Mouse (Mus musculus): ENCODE measurements around the gene Cpm. TPM values are rescaled to one million over a fixed set of nuclear protein-coding genes. Genes with fewer than 3 reads are reported as not detected.
A peak's percentile ranks its signal among the peaks of the same experiment; 100 is the strongest.

The Cpm gene
- polyA plus RNA-seq, 1 experiment from 2014 or later, result 47.7 TPM

GRCm38 (mm10) chr10:117643302-117643701 is 14.0 kb downstream of the Cpm start:
- Histone ChIP-seq H3K9ac (ENCODE audit: low read depth, low read length) (peak overlapping the region; percentile 13; the same call in 1 of the 2 replicates), H3K27ac (ENCODE audit: low read length) (peak overlapping the region; percentile 10; the same call in 1 of the 2 replicates), H3K27me3 (replicated peaks; ENCODE audit: control insufficient read depth, insufficient read depth, low read length) (no peaks in the 10 kb centered on the region), H3K4me3 (ENCODE audit: low read length) (no peak overlapping the region), H3K9me3 (ENCODE audit: control insufficient read depth, low read length) (no peaks in the 10 kb centered on the region), H3K4me2 (ENCODE audit: low read depth, low read length) (no peak overlapping the region), H3K36me3 (ENCODE audit: control insufficient read depth, insufficient read depth, low read length) (no peaks in the 10 kb centered on the region), H3K4me1 (ENCODE audit: control insufficient read depth, insufficient read depth, low read length) (peaks cover 14% of the 10 kb centered on the region)
- ATAC-seq, result no peak
- WGBS, result 70% methylated on average over 6 of the region's 6 CpGs

GRCm38 (mm10) chr10:117643711-117644428 is 14.6 kb downstream of the Cpm start:
- no peaks in the 10 kb centered on the region for H3K9me3 ChIP-seq (ENCODE audit: control insufficient read depth, low read length)
- 72% methylated on average over 12 of the region's 12 CpGs for WGBS
- H3K27me3 ChIP-seq (replicated peaks; ENCODE audit: control insufficient read depth, insufficient read depth, low read length), result no peaks in the 10 kb centered on the region
- no peak overlapping the region for H3K4me3 ChIP-seq (ENCODE audit: low read length)
- no peak overlapping the region for H3K9ac ChIP-seq (ENCODE audit: low read depth, low read length)
- H3K4me2 ChIP-seq (ENCODE audit: low read depth, low read length), result no peak overlapping the region
- peak overlapping the region; percentile 65 for H3K27ac ChIP-seq (ENCODE audit: low read length)
- no peaks in the 10 kb centered on the region for H3K36me3 ChIP-seq (ENCODE audit: control insufficient read depth, insufficient read depth, low read length)
- peak; percentile 3; the same call in 1 of the 2 replicates for ATAC-seq
- peaks cover 14% of the 10 kb centered on the region for H3K4me1 ChIP-seq (ENCODE audit: control insufficient read depth, insufficient read depth, low read length)

GRCm38 (mm10) chr10:117644429-117644748 is 15.1 kb downstream of the Cpm start:
- Histone ChIP-seq H3K36me3 (ENCODE audit: control insufficient read depth, insufficient read depth, low read length) (no peaks in the 10 kb centered on the region), H3K4me3 (ENCODE audit: low read length) (no peak overlapping the region), H3K27ac (ENCODE audit: low read length) (peak overlapping the region; percentile 65), H3K27me3 (replicated peaks; ENCODE audit: control insufficient read depth, insufficient read depth, low read length) (no peaks in the 10 kb centered on the region), H3K4me1 (ENCODE audit: control insufficient read depth, insufficient read depth, low read length) (peaks cover 14% of the 10 kb centered on the region), H3K4me2 (ENCODE audit: low read depth, low read length) (no peak overlapping the region), H3K9me3 (ENCODE audit: control insufficient read depth, low read length) (no peaks in the 10 kb centered on the region), H3K9ac (ENCODE audit: low read depth, low read length) (no peak overlapping the region)
- peak; percentile 72 for ATAC-seq
- 50% methylated on average over 8 of the region's 8 CpGs for WGBS

DNA sequence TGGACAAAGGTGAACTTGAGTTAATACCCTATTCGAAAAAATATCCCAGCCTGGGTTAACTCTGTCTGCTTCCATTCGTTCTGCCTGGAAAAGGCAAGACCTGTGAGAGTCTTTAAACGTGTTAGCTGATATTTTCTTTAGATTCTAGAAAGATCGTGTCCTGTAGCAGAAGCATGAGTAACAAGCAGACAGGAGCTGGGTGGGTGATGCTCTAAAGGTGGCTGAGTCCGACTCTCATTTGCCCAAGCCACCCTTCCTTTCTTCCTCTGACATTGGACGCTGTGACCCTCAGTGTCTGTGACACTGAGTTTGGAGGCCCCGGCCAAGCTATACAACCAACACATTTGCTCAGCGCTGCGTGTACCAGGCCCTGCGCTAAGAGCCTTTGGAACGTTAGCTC is 15.5 kb downstream of the Cpm start:
- WGBS, result 75% methylated on average over 11 of the region's 11 CpGs
- H3K9ac ChIP-seq (ENCODE audit: low read depth, low read length), result no peak overlapping the region
- H3K9me3 ChIP-seq (ENCODE audit: control insufficient read depth, low read length), result no peaks in the 10 kb centered on the region
- no peak overlapping the region for H3K4me2 ChIP-seq (ENCODE audit: low read depth, low read length)
- no peaks in the 10 kb centered on the region for H3K27me3 ChIP-seq (replicated peaks; ENCODE audit: control insufficient read depth, insufficient read depth, low read length)
- peak overlapping the region; percentile 65 for H3K27ac ChIP-seq (ENCODE audit: low read length)
- H3K36me3 ChIP-seq (ENCODE audit: control insufficient read depth, insufficient read depth, low read length), result no peaks in the 10 kb centered on the region
- H3K4me3 ChIP-seq (ENCODE audit: low read length), result no peak overlapping the region
- peaks cover 11% of the 10 kb centered on the region for H3K4me1 ChIP-seq (ENCODE audit: control insufficient read depth, insufficient read depth, low read length)
- ATAC-seq, result no peak

DNA sequence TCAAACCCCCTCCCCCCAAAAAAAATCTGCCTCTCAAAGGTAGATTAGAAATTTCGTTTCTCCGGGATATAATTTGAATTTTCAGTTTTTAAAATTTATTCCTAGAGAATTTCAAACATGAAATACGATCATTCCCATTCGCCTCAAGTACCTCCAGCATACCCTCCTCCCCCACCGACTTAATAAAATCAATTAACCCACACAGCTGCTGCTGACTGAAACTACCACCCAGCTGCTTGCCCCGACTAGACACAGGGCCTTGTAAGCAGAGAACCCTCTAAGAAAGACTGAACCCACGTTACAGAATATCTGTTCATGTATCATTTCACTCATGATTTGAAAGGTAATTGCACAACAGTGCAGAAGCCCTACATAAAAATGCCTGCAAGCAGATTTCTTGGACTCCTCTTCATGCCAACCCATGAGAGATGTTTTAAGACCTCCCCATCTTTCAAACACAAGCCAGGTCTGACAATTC is 16.2 kb downstream of the Cpm start:
- 73% methylated on average over 7 of the region's 7 CpGs for WGBS
- H3K27me3 ChIP-seq (replicated peaks; ENCODE audit: control insufficient read depth, insufficient read depth, low read length), result no peaks in the 10 kb centered on the region
- no peak overlapping the region for H3K4me3 ChIP-seq (ENCODE audit: low read length)
- H3K9me3 ChIP-seq (ENCODE audit: control insufficient read depth, low read length), result no peaks in the 10 kb centered on the region
- no peak for ATAC-seq
- no peak overlapping the region for H3K9ac ChIP-seq (ENCODE audit: low read depth, low read length)
- no peak overlapping the region for H3K27ac ChIP-seq (ENCODE audit: low read length)
- H3K4me2 ChIP-seq (ENCODE audit: low read depth, low read length), result no peak overlapping the region
- peaks cover 8% of the 10 kb centered on the region for H3K4me1 ChIP-seq (ENCODE audit: control insufficient read depth, insufficient read depth, low read length)
- no peaks in the 10 kb centered on the region for H3K36me3 ChIP-seq (ENCODE audit: control insufficient read depth, insufficient read depth, low read length)

GRCm38 (mm10) chr10:117646482-117647157 is 17.3 kb downstream of the Cpm start:
- H3K27ac ChIP-seq (ENCODE audit: low read length), result no peak overlapping the region
- no peaks in the 10 kb centered on the region for H3K36me3 ChIP-seq (ENCODE audit: control insufficient read depth, insufficient read depth, low read length)
- ATAC-seq, result no peak
- no peaks in the 10 kb centered on the region for H3K27me3 ChIP-seq (replicated peaks; ENCODE audit: control insufficient read depth, insufficient read depth, low read length)
- no peak overlapping the region for H3K9ac ChIP-seq (ENCODE audit: low read depth, low read length)
- peaks cover 8% of the 10 kb centered on the region for H3K4me1 ChIP-seq (ENCODE audit: control insufficient read depth, insufficient read depth, low read length)
- WGBS, result 87% methylated on average over 5 of the region's 5 CpGs
- H3K4me3 ChIP-seq (ENCODE audit: low read length), result no peak overlapping the region
- H3K9me3 ChIP-seq (ENCODE audit: control insufficient read depth, low read length), result no peaks in the 10 kb centered on the region
- H3K4me2 ChIP-seq (ENCODE audit: low read depth, low read length), result no peak overlapping the region

GRCm38 (mm10) chr10:117647158-117647505 is 17.8 kb downstream of the Cpm start:
- Histone ChIP-seq H3K27ac (ENCODE audit: low read length) (no peak overlapping the region), H3K4me2 (ENCODE audit: low read depth, low read length) (no peak overlapping the region), H3K4me1 (ENCODE audit: control insufficient read depth, insufficient read depth, low read length) (peaks cover 8% of the 10 kb centered on the region), H3K4me3 (ENCODE audit: low read length) (no peak overlapping the region), H3K9me3 (ENCODE audit: control insufficient read depth, low read length) (no peaks in the 10 kb centered on the region), H3K27me3 (replicated peaks; ENCODE audit: control insufficient read depth, insufficient read depth, low read length) (no peaks in the 10 kb centered on the region), H3K9ac (ENCODE audit: low read depth, low read length) (no peak overlapping the region), H3K36me3 (ENCODE audit: control insufficient read depth, insufficient read depth, low read length) (no peaks in the 10 kb centered on the region)
- no peak for ATAC-seq
- WGBS, result 86% methylated on average over 13 of the region's 13 CpGs

DNA sequence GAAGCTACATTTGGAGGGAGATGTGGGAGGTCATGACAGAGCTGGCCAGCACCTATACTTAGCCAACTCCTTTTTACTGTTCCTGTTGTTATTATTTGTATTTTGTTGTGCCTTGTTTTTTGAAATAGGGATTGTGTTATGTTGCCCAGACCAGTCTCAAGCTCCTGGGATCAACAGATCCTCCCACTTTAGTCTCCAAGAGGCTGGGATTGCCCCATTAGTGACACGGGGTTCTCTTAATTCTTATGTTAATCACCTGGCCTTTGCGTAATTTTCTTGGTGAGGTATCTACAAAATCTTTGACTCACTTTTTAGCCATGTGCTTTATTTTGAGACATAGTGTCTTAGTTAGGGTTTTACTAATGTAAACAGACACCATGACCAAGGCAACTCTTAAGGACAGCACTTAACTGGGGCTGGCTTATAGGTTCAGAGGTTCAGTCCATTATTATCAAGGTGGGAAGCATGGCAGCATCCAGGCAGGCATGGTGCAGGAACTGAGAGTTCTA is 18.7 kb downstream of the Cpm start:
- Histone ChIP-seq H3K9ac (ENCODE audit: low read depth, low read length) (no peak overlapping the region), H3K4me1 (ENCODE audit: control insufficient read depth, insufficient read depth, low read length) (peaks cover 8% of the 10 kb centered on the region), H3K9me3 (ENCODE audit: control insufficient read depth, low read length) (no peaks in the 10 kb centered on the region), H3K4me2 (ENCODE audit: low read depth, low read length) (no peak overlapping the region), H3K4me3 (ENCODE audit: low read length) (no peak overlapping the region), H3K27ac (ENCODE audit: low read length) (no peak overlapping the region), H3K36me3 (ENCODE audit: control insufficient read depth, insufficient read depth, low read length) (no peaks in the 10 kb centered on the region), H3K27me3 (replicated peaks; ENCODE audit: control insufficient read depth, insufficient read depth, low read length) (no peaks in the 10 kb centered on the region)
- WGBS, result 90% methylated on average over 2 of the region's 2 CpGs
- no peak for ATAC-seq

DNA sequence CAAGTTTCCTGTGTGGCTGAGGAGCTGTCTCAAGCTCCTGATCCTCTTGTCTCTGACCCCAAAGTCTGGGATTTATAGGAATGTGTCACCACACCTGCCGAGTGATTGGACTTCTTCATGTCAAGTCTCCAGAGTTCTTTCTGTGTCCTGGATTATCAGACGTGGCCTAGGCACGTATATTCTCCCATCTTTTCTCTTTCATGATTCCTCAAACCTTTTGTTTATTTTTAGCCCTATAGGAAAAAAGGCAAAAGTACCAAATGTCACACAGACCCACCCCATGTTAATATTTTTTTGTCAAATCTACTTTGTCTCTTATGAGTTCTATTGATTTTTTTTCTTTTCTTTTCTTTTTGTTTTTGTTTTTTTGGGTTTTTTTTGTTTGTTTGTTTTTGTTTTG is 19.3 kb downstream of the Cpm start:
- ATAC-seq, result no peak
- no peak overlapping the region for H3K4me2 ChIP-seq (ENCODE audit: low read depth, low read length)
- H3K9me3 ChIP-seq (ENCODE audit: control insufficient read depth, low read length), result no peaks in the 10 kb centered on the region
- no peak overlapping the region for H3K4me3 ChIP-seq (ENCODE audit: low read length)
- no peaks in the 10 kb centered on the region for H3K36me3 ChIP-seq (ENCODE audit: control insufficient read depth, insufficient read depth, low read length)
- 77% methylated on average over 3 of the region's 3 CpGs for WGBS
- no peak overlapping the region for H3K9ac ChIP-seq (ENCODE audit: low read depth, low read length)
- H3K27me3 ChIP-seq (replicated peaks; ENCODE audit: control insufficient read depth, insufficient read depth, low read length), result no peaks in the 10 kb centered on the region
- H3K4me1 ChIP-seq (ENCODE audit: control insufficient read depth, insufficient read depth, low read length), result peaks cover 4% of the 10 kb centered on the region; the same call in 1 of the 2 replicates
- H3K27ac ChIP-seq (ENCODE audit: low read length), result no peak overlapping the region
